Mouse (Mus musculus) C3H10T1/2 (cell line): ENCODE measurements around the gene Gjd2. TPM values are rescaled to one million over a fixed set of nuclear protein-coding genes. Genes with fewer than 3 reads are reported as not detected.

ENCODE experiments used
- polyA plus RNA-seq, 2 experiments: library from polyadenylated mRNA; unstranded; fragments of >200 nt; fragmentation: generic; extraction: Trizol; gene quantifications; one replicate each; pipeline ENCODE4 v1.2.1; 2012; ENCODE audit warnings: missing spikeins in 2 of 2

The Gjd2 gene
- polyA plus RNA-seq: not detected

DNA sequence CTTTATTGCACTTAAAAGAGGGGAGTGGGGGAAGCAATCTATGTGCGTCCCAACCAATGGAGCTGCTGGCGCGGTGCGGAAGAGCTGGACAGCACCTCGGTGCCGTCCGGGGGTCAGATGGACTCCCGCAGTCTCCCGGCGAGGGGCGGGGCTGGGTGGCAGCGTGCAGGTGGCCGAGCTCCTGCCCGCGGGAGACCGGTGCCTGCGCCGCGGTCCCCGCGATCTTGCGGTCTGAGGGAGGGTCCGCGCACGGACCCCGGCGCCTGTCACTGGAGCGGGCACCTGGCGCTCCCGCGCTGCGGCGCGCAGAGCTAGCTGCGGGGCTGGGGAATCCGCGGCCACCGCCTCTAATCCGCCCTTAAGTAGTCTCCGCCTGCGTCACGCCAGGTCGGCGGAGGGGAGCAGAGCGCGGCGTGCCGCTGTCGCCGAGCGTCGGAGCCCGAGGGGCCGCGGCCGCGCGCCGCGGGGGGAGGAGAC lies at the start of gene Gjd2:
Gjd2 (minus strand) TSS at position 325 of the 477 bp plus-strand sequence.

DNA sequence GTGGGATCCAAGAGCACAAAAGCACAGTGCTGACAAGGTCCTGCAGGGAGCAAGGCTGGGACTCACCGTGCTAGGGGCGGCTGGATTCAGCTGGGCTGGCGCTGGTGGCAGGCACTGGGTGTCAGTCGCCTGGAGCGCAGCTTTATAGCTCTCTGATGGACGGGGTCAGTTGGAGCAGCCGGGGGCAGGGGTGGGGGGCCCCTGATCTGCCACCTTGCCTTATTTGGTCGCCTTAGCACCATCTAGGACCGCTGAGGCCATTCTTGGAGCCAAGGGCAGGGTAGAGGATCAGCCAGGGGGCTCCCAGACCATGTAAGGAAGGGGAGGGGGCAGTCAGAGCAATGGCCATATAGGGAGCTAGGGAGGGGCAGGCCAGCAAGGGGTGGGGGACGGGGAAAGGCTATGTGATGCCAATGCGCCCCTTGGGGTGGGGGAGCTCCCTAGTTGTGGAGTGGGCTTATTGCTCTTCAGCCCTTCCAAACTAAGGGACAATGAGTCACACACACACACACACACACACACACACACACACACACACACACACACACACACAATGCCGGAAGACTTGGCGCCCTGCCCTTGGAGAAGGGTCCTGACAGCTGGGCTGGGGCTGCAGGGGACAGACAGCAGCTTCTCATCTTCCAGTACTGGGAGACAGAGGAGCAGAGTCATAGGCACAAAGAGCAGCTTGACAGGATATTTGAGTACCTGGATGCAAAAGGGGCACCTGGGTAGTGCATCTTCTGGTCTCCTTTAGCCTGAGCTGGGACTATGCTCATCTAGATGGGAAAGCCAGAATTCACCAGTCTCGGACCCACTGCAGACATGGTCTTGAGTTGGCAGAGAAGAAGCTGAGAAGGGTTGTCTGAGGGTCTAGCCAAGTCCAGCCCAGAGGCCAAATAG lies 39.5 kb upstream of the Gjd2 start, which contains the start of gene Actc1:
Actc1 (minus strand) TSS at position 853 of the 903 bp plus-strand sequence.

Other genes starting within 250 kb of the Gjd2 start
- under 1 TPM; 0.71 to 0.81 TPM for gene Scg5, start 184.5 kb downstream of the Gjd2 start, polyA plus RNA-seq
- 1 to 10 TPM in 1 of 2 experiments, under 1 TPM in 1; 0.53 to 8.9 TPM for gene Arhgap11a, start 165.0 kb downstream of the Gjd2 start, polyA plus RNA-seq
- gene Actc1, start 39.9 kb upstream of the Gjd2 start, polyA plus RNA-seq: not detected
- gene Aqr, start 173.4 kb upstream of the Gjd2 start, polyA plus RNA-seq: 10 to 100 TPM in 1 of 2 experiments, 1 to 10 TPM in 1; 2.4 to 11.9 TPM
- gene Zfp770, start 187.8 kb upstream of the Gjd2 start, polyA plus RNA-seq: under 1 TPM; 0.06 to 0.45 TPM